Mouse (Mus musculus): ENCODE data around the gene S1pr5.
"Not testable (repeated sequence)": the region's sequence is repeated elsewhere in the genome, so short reads cannot be mapped to it uniquely, and the experiment has no call there.

The S1pr5 gene

DNA sequence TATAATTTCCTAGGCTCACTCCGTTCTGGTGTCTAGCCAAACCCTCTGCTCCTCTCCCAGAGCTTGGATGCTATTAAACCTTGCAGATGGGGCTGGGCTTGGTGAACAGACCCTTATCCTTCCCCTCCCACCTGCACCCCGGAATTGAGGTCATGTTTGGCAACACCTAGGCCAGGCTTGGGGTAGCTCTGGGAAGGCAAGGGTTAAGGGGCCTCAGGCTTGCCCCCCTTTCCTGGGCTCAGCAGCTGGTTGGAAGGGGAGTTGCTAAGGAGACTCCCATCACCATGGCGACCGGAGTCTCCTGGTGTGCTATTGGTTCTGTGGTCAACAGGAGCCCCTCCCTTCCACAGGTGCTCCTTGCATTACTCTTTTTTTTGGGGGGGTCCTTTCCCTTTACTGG is 50.3 kb downstream of the S1pr5 start:
- DNase-seq: no peak

DNA sequence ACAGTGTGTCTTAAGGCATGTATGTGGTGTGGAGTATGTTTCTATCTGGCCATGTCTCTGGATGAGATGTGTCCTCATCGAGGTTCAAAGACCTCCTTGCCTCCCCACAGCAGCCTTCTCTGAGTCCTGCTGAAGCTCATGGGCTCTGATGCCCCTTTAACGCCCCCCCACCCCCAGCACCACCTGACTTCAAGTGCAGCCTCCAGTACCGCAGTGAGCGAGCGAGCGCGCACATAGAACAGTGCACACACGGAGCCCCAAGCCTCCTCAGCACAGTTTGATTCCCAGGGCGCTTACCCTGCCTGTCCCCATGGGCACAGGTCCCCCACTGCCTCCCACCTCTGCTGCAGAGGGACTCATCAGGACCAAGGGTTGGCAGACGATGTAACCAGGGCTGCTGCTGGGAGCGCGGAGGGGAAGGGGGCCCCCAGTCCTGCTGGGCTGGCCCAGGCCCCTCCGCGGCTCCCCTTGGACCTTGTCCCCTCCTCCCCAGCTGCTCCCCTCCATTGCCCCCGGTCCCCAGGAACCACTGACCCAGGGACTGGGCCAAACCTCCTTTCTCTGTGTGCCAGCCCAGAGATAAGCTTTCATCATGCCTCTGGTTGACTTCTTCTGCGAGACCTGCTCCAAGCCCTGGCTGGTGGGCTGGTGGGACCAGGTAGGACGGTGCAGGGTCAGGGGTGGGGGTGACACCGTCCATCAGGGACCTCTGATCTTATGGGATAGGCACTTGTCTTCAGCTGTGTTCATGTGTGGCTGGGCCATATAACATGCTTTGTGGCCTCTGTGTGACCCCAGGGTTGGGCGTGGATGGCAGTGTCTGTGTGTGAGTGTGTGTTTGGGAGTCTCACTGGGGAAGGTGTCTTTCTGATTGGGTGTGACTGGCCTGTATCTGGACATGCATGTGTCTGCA is 51.5 kb downstream of the S1pr5 start:
- DNase-seq: no peak

DNA sequence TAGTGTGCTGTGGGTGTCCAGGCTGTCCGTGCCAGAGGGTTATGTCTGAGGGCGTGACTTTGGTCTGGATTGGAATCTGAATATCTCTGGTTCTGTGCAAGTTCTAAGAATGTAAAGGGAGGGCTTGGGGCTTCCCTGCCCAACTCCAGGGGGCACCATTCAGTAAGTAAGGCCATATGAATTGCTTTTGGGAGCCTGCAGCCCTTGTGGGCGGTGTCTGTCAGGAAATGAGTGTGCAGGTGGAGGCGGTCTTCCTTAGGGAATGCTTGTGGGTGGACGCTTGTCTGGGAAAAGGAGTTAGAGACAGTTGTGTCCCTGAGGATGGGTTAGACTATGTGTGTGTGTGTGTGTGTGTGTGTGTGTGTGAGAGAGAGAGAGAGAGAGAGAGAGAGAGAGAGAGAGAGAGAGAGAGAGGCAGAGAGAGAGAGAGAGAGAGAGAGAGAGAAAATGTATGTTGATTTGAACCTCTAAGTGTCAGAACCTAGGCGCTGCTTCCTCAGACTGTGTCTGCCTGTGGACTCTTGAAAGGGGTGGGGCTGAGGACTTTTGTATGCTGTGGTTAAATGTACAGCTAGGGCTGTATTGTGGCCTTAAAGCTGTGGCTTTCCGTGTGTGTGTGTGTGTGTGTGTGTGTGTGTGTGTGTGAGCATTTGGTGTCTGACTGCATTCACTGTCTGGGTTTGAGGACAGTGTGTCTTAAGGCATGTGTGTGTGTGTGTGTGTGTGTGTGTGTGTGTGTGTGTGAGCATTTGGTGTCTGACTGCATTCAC is 52.3 kb downstream of the S1pr5 start:
- DNase-seq: not testable (repeated sequence)

DNA sequence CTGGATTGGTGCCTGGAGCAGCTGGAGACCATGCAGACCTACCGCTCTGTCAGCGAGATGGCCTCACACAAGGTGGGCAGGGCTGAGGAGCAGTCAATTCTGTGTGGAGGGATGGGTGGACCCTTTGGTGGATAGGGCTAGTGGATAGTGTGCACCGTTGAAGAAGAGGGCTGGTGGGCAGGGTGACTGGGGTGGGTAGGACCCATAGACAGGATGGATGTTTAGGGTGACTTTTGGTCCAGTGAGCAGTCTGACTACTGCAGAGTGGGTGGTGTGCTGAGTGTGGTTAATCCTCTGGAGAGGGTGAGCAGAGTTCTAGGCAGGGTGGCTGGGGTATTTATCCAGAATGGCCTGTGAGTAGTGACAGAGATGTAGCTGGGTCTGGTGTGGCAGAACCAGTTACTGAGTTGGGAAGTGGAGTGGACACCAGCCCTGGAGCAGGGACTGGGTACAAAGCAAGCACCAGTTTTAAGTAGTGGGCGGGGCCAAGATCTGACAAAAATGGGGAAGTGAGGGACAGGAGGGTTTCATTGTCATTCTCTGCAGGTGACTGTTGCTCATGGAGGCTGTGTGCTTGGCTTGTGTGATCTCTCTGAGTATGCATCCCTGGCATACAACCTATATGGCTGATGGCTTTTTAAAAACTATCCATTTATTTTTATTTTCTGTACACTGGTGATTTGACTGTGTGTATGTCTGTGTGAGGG is 53.3 kb downstream of the S1pr5 start:
- DNase-seq: no peak

DNA sequence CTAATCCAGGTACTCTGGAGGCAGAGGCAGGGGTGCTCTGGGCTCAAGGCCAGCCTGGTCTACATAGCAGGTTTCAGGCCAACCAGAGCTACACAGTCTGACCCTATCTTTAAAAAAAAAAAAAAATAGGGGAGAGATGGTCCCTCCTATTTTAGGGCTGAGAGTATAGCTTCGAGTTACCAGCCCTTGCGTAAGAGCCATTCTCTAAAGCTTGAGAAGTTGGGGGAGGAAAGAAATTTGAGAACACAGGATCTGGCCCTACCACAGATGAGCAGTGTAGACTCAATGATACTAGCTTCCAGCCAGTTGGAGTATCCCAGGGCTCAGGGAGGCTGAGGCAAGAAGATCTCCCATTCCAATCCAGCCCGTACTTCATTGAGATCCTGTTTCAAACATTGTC is 54.5 kb downstream of the S1pr5 start:
- DNase-seq: no peak

Measured in kidney, adult 11 months (tissue).